Mouse (Mus musculus) heart, adult 2 months (tissue): Measurements from ENCODE around the gene Lamb1.

Experiments
- CTCF ChIP-seq: fragments of 200-600 bp; IDR thresholded peaks from 2 replicates; pipeline ENCODE4 v1.8.1; 2022; ENCODE audit warnings: antibody characterized with exemption, mild to moderate bottlenecking, moderate library complexity
- EP300 ChIP-seq: fragments of 200-500 bp; IDR thresholded peaks from 2 replicates; pipeline ENCODE4 v1.6.1; 2011; ENCODE audit warnings: low read depth, low read length, control low read depth; ENCODE audit not compliant: insufficient read depth
- POLR2A ChIP-seq: fragments of 200-500 bp; IDR thresholded peaks from 2 replicates; pipeline ENCODE4 v1.6.1; 2011; ENCODE audit warnings: mild to moderate bottlenecking, low read depth, low read length, control low read depth; ENCODE audit not compliant: insufficient read depth

GRCm38 (mm10) chr12:31313136-31313535 is 48.1 kb downstream of the Lamb1 start:
- TF ChIP-seq CTCF = no peak
- no peak for TF ChIP-seq POLR2A
- no peak for TF ChIP-seq EP300
